Mouse (Mus musculus) yolk sac, embryonic 10.5 days (tissue): ENCODE results near the gene Hecw2.

ENCODE experiments used
- DNase-seq: peaks from one replicate; pipeline ENCODE4 v3.0.0-alpha.2; 2017; ENCODE audit warnings: low spot score

Hecw2 gene

DNA sequence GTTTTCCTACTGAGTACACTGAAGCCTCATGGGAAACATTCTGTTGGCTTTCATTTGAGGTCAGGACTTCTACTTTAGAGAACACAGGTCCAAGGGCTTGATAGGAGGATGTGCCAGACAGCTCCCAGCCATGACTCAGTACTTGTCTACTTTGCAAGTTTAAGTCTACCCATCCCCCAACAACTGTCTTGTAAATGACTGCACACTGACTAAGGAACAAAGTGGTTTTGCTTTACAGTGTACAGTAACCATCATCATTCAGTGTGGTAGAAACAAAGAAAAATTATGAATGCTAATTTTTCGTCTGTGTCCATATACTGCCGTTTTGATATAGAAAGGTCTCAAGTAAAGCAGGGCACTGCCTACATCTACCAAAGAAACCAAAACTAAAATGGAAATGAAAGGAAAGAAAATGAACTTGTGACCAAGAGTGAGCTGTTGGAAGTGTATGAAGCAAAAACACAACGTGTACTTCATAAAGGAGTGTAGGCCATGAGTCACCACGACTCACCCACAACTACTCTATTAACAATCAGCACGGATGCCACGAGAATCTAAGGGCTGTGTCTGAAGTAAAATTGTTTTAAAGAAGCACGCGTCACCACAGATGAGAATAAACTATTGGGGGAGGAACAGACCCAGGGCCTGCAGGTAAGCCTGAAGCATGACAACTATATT, 356.6 kb downstream of the Hecw2 start:
- DNase-seq: no peak

DNA sequence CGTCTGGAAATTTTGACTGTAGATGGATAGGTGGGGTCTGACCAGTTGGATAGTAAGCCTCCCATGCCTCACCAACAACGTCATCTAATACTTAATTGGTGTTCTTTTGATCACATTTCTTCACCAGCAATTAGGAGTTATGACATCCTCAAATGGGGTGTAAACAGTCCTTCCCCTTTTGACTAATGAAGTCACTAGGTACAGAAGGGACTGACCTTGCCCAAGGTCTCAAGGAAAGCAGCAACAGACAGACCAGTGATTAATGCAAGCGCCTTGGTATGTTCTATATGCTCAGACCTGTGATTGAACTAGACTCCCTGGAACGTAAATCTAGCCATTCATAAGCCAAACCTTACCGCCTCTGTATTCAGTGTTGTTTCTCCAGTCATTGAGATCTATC, 364.7 kb downstream of the Hecw2 start:
- no peak for DNase-seq

DNA sequence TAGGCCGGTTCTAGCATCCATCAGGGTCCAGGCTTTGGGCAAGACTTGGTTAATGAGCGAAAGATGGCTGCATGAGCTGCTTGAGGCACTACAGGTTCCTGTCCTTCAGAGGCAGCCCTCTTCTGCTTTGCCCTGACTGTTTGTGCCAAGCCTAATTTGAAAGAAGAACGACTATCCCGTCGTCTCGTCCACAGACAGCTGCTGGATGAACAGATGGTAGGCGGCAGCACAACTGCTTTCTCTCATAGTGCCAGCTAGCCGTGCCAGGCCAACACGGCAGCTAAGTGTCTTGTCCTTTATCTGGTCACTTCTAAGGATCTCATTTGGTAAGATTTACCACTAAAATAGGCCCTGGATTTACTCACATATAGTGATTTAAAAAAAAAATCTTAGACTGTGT, 365.9 kb downstream of the Hecw2 start:
- no peak for DNase-seq

DNA sequence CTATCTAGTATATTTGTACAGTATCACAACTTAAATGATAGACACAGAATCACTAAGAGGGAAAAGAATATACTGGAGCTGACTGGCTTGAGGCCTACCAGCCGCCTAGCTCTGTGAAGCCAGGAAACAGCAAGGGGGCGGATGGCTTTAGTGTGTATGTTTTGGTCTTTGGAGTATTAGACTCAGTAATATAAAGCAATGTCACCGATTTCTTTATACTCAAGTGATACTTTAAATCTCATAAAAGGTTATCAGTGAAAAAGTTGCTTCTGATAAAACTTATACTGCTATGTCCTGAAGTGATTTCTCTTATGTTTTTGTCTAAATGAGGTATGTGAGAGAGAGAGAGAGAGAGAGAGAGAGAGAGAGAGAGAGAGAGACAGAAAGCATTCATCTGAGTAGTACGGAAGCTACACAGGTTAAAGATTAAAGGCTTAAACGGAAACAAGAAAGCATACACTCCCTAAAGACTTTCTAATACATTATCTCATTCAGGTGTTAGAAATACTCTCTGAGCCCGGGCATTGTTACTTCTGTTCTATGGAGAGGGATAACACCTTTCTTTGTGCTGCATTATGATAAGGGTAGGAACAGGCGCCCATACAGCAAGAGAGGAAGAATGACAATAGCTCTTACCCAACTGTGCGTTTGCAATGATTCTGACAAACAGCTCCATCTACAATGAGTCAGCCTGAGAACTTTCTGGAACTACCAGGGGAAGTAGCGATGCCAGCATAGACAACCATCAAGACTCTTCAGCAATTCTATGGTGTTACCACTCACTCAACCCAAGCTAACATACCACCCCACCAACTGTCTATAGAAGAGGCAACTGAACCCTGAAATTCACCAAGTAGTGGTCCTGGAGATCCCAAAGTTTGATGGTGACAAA, 370.3 kb downstream of the Hecw2 start:
- DNase-seq: no peak

DNA sequence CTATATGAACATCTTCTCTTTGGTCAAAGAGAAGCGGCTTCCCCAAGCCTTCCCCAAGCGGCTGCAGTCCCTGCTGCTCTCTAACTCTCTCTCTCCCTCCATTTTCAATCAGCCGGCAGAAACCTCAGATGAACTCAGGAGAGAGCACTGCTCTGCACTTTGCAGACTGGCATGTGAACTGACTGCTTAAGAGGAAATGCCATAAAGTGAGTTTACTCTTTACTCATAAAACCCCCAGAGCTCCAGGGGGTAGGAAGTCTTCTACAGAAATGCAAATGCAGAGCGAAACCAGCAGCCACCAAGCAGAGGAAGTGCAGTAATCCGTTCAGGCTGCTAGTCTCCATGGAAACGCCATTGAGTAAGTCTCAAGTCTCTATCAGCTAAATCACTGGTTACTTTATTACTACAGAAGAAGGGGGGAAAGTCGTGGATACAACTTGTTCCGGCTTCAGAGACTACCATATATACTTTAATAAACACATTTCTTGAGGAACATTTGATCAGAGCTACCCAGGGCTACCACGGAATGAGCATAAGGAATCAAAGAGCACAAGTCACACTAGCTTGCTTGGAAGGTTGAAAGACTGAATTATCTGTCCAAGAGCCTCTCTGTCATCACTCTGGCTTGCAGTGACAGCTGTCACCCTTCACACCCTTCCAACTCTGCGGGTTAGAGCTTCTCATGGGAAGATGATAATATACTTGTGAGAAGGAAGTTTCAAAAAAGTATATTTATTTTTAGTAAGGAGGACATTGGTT, 371.1 kb downstream of the Hecw2 start:
- DNase-seq: peak; percentile 50

DNA sequence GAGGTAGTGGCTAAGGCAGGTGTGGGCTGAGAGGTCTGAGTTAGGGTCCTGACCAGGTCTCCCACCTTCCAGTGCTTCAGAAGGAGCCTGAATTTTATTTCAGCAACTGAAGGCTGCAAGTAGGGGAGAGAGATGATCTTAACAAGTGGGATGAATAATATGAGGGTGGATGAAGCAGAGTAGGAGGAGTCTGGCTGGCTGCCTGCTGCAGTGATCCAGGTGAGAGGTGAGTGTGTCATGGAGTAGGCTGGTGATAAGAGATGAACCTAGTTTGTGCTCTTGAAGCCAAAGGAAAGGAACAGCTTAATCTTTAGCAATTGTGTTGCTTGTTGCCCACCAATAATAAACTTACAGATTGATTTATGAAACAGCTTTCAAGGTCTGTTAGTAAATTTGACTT, 373.0 kb downstream of the Hecw2 start:
- no peak for DNase-seq

DNA sequence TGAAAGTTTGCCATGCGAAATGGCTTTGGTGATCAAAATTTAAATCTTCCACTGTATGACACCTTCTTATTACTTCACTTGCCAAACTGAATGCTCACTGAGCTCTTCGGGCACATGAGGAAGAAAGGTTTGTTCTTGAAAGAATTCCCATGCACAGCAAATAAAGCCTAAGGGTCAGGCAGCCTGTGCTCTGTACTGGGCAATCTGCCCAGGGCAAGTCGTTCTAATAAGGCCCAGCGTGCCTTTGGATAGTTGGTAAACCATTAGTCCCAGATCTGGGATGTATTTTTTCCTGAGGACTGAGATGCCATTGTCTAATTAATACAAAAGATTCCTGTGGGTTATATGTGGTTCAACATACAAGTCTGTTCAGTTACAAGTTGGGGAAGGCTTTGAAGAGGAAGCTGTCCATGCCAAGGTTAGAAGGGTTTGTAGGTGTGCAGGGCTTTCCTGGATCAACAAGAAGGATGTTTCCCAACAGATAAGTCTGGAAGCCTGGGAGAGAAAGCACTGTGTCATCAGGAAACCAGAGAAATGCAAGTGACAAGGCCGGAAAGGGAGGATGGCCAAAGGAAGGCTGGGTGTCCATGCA, 374.8 kb downstream of the Hecw2 start:
- DNase-seq: no peak

DNA sequence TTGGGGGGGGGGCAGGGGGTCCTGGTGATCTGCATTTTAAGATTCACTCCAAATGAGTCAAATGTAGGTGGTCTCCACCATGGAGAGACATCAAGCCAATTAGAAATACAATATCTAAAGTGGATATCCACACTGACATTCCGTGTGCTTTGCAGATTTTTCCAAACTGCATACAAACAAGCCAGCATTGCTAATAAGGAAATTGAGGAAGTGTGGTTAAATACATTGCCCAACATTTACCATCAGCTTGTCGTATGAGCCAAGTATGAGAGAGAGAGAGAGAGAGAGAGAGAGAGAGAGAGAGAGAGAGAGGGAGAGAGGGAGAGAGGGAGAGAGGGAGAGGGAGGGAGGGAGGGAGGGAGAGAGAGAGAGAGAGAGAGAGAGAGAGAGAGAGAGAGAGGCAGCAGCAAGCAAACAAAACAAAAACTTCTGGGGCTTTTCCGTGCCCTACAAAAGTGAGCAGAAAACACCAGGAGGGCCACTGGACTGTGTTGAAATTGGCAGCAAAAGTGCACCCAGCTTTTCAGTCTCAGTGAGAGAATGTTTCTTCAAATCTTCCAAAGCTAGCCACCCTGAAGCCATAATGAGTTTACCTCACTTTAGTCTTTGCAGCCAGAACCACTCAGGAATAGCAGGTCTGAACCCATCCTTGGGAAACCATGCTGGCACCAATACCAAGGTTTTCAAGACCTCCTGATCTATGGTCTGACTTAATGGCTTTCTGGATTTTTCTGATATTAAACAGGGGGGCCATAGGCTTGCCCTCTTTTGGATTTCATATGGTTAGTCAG, 376.7 kb downstream of the Hecw2 start:
- DNase-seq: no peak

DNA sequence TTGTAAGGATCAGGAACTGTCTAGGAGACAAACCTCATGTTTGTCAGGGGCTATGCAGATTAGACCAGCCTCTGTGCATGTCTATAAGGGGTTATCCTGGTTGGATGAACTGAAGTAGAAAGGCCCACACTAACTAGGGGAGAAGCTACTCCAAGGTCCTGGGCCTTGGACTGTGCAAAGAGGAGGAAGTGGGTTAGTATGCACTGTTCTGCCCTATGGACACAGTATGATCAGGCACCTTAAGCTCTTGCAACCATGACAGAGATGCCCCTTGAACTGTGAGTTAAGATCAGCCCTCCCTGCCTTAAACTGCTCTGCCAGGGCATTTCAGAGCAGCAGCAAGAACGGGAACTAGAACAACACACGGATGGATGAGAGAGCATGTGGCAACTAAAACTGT, 378.6 kb downstream of the Hecw2 start:
- no peak for DNase-seq

DNA sequence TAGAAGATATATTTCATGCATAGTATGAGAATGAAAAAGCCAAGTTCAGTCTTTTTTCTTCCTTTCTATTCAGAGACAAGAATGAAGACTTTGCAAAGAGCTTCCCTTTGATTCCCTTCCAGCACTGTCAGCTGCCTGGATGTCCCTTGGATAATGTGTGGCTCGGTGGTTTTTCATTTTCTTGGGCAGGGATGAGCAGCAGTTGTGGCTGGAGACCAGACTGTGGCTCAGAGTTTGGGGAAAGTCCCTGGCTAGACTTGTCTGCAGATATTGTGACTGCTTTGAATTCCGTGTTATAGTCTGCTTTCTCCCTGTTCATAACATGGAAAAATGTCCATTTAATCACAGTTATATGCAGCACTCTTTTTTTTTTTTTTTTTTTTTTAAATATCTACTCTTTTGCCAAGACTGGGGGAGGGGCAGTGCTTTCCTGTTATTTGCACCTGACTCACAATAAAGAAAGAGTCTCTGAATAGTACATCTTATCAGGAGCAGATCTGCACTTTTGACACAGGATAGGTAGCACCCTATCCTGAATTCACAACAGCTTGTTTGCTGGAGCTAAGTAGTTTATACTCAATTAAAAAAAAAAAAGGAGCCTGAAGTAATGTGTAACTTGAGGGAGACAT, 380.8 kb downstream of the Hecw2 start:
- no peak for DNase-seq

DNA sequence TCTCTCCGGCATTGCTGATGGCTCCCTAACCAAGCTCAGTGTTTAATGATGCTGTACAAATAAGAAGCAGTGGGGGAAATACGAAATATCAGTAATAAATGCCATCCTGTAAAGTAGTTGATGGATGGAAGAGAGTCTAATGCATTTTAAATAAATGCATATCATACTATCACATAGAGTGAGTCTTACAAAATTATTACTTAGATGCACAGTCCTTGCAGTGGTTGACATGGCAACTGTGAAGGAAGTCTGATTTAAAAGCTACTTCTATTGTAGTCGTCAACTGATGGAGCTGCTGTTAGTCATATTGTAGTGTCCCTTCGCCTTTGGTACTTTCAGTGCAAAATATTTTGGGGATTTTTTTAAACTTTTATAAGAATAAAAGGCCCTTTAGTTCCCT, 383.0 kb downstream of the Hecw2 start:
- DNase-seq: no peak

DNA sequence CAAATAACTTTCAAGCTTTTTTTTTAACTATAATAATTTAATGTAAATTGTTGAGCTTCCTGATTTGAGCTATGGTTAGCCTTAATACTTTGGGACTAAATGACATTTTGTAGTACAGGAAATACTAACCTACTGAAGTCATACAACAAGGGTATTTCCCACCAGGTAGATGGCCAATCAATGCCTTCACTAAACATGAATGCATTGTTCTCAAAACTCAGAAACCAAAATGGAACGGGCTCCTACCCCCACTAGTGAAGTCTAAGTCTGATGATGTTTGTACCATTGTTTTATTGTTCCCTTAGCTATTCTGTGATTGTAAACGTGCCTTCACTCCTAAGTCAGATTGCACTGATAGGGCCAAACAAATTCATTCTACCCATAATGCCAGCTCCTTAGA, 386.7 kb downstream of the Hecw2 start:
- DNase-seq: no peak

DNA sequence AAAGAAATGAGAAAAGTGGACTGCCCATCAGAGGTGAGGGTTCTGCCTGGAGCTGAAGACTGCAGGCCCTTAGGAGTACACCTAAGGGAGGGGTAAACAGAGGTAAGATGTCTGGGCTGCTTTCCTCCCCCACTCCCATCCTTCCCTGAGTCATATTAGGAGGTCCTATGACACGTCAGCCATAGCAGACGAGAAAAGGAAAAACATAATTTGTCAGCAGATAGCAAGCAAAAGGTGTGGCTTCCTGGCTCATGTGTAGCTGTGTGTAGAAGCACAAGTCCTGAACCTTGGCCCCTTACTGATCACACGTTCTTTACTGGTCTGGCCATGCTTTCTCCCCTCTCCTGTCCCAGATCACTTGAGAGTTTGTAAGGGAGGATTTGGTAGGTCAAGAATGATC, 397.2 kb downstream of the Hecw2 start:
- no peak for DNase-seq

DNA sequence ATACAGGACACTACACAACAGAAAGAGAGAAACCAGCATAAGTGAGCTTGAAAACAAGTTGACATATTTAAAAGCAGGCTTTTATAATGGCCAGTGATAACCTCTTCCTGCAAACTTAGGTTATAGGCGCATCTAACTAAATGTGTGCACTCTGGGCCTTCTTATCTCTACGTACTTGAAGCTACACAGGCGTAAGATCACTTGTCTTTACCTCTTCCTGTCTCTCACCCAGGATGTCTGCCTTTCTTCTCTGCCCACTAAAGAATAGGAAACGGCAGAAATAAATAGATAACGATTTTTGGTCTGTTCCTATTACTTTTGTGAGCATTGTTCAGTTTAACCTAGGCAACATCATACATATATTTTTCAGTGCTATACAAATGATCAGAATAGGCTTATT, 397.9 kb downstream of the Hecw2 start:
- DNase-seq: no peak

DNA sequence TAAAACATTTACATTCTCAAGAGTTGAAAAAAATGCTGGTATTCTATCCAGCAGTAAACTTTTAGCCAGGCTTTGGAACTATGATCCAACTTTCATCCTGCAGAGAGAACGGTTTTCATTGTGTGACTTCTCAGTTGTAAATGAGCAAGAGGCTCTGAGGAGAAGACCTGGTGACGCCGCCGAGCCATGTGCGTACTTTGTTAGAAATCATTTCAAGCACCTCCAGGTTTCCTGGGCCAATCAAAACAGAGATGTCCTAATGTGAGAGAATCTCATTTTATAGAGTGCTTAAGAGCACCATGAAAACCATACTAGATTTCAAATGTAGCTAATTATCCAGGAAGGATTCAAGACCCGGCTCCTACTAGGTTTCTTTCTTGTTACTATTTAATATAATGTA, 398.7 kb downstream of the Hecw2 start:
- no peak for DNase-seq

DNA sequence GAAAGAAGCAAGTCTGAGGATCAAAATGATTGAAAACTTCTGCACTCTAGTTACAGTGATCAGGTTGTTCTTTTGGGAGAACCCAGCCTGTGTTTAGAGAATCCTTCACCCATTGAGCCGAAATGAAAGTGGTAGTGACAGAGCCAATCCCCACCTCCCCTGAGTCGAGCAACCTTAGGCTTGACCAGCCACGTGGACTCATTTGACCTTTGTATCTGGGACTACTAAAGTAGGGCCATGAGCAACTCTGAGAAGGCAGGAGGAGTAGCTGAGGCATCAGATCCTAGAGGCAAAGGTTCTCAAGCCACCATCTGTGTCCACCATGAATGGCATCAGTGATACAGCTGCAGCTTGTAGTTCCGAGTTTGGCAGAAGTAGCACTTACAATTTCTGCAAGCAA, 399.4 kb downstream of the Hecw2 start:
- DNase-seq: no peak

DNA sequence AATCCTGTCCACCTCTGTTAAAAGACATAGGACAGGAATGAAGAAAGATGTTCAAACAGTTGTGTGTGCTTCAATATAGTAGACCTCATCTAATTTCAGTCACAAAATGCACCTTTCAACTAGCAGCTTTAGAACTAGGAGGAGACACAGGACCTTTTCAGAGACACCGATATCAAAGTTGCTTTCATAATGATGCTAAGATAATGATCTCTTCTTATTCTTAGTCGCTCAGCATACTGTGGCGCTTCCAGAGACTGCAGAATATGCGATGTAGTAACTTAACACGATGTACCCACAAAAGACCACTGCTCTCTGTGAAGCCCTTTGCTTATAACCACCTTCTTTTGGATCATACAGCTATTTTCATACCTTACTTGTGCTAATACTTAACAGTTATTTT, 399.9 kb downstream of the Hecw2 start:
- no peak for DNase-seq

DNA sequence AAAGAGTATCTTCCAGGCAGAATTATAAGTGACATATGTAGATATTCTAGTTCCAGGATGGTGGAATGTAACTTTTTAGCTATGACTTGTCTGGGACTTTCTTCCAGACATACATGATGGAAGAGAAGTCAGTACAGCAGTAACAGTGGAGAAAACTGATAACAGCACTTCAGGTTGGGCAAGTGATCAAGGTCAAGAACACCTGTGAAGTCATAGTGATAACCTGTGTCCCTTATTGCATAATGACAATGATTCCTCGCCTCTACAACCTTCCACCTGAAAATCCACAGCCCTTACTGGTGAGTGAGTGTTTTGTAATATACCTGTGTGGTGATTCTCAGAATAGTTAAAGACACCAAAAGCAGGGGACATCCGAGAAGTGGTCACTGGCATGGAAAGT, 400.7 kb downstream of the Hecw2 start:
- no peak for DNase-seq

DNA sequence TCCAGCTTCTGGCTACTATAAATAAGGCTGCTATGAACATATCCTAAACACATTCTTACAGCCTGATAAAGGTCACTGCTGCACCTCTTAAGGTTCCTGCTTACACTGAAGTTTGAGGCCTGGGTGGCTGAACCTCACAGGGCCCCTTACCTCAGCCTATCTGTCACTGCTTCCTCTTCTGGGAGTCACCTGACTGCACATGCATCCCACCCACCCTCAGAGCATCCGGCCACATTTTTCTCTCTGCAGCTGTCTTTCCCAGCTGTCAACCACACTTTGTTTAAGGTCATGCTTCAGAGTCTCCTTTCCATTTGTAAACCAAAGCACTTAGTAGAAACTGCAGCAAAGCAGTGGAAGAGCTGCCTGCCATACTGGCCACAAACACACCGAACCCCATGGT, 403.6 kb downstream of the Hecw2 start:
- no peak for DNase-seq

DNA sequence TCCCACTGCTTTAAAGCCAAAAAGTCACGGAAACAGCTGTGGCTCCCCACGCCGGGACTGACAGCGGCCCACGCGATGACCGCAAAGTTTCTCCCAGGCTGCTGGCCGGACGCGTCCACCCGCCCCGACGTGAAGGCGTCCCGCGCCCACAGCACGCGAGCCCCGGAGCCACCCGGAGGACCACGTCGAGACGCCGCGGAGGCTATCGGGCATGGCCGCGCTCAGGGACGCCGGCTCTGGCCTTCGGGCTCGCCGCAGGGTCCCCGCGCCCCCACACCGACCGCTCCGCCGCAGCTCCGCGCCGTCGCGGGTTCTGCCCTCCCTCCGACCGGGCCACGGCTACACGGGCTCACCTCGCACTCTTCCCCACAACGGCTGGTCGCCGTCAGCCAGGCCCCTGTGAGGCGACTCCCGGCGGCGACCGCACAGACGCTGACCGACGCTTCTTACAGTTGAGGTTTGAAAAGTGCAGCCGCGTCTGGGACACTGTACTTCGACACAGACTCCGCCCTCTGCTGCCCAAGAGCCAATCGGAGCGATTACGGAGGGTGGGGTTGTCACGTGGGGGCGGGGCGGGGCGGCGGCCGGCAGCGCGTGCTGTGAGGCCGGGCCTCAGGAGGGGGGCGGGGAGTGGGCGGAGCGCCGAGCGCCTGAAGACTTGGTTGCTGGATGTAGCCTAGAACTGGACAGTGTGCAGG, 410.1 kb downstream of the Hecw2 start, which contains the start of gene Stk17b:
TSS of gene Stk17b (minus strand) at position 504 of the 698 bp plus-strand sequence.
- peak; percentile 94 for DNase-seq
